Mouse (Mus musculus): ENCODE results near the gene Ankrd52.
A peak's percentile ranks its signal among the peaks of the same experiment; 100 is the strongest.

Ankrd52 gene

DNA sequence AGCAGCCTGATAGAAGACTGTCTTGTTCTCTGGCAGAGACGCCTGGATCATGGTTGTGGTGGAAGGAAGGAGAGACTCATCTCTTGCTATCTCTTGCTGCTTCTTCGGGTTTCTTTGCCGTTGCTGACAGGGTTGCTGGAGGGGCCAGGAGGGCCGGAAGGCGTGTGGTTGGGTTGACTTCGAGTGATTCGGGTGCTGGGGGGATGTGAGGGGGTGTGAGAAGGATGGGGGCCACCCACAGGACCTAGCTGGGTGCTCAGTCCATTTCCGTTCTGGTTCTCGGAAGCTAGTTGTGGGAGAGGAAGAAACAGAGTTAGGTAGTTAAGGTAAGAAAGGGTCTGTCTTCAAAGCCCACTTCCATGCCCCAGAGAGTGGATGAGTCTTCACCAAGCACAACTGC lies 24.7 kb downstream of the Ankrd52 start:
- DNase-seq (ENCODE audit: low spot score in 2 of 2) = no peak

DNA sequence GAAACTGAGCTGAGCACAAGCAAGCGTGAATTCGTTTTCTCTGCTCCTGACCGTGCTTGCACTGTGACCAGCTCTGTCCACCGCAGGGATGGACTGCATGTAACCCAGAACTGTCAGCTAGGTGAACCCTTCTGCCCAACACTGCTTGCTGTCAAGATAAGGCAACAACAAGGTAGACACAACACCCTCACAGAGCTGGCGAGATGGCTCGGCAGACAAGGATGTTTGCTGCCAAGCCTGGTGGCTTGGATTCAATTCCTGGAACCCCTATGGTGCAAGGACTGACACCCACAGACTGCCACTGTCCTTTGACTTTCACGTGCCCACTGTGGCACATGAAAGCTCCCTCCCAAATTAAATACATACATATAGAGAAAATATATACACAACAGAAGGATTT lies 27.0 kb downstream of the Ankrd52 start:
- no peak for DNase-seq (ENCODE audit: low spot score in 2 of 2)

DNA sequence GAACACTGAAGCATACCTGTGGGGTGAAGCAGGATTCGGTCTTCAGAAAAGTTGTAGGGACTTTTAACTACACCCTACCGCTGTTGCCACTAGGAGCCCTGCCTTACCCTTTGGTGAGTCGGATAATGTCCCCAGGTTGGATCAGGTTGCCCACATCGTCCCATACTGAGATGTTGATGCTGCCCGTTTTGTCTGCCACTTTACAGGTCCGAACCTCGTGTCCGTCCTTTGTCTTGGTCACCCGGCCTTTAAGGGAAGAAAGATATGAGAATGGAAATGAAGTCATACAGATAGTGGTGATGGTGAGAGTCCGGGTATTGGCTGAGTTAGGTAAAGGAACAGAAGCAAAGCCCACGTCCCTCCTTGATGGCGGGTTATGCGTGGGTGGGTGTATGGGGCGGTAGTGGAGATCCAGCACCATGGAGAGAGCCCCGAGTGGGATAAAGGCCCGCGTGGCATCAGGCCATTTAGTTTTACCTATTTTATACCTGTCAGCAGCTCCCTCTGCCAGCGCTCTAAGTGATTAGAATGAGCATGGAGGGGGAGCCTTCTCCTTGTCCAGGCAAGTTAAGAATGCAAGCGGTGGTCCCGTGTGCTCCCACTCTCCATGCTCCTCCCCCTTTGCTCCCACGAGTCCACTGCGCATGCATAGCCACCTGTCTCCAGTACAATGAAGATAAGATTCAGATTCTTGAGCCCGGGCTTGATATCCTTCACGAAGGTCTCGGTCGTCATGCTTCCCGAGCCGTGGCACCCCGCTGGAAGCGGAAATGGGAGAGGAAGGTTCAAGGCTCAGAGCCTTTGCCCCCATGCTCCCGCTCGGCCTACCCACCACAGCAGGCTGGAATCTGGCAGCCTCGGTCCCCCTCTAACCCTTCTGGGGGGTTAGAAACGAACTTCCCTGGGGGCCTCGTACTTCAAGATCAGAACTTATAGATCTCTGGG lies 31.9 kb downstream of the Ankrd52 start:
- peak in 1 of 2 experiments; percentile 44 for DNase-seq (ENCODE audit: low spot score in 2 of 2)

DNA sequence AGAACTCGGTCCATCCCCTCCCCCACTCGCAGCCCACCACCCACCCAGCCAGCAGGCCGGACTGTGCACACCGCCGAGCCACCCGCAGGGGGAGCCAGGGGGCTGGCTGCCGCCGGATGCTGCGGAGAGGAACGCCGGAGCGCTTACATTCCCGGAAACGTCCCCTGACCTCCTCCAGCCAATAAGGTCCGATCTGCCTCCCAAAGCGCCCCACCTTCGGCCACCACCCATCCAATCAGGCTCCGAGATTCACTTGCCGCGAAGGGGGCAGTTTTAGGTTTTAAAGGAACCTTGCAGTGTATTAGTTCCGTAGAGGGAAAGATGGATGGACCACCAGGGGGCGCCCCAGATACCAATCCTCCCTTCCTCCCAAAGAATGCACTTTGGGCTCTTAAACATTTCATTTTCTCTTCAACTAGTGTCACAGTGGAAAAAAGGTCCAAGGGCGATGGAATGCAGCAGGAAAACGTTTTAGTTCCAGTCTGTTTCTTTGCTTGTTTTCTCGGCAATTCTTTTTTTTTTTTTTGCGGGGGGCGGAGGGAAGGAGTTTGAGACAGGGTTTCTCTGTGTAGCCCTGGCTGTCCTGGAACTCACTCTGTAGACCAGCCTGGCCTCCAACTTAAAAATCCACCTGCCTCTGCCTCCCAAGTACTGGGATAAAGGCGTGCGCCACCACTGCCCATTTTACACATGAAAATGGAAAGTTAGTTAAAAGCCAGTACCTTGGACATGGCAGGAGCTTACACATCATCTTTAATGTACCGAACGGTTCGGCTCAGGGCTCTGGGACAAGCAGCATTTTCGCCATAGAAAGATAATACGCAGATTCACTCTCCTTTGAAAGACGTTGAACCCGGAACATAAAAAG lies 33.0 kb downstream of the Ankrd52 start:
- DNase-seq (ENCODE audit: low spot score in 2 of 2) = peak; percentile 94 to 95

DNA sequence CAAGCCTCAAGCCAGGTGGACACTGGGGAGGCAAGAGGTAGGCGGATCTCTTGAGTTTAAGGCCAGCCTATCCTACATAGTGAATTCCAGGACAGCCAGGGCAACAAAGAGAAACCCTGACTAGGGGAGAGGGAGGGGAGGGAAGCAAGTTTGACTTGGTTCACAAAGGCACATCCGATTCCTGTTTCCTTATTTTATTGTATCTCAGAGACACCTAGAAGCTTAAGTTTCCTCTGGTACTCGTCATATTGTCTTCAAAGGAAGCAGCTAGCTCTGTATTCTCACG lies 33.6 kb downstream of the Ankrd52 start:
- DNase-seq (ENCODE audit: low spot score in 2 of 2) = no peak

DNA sequence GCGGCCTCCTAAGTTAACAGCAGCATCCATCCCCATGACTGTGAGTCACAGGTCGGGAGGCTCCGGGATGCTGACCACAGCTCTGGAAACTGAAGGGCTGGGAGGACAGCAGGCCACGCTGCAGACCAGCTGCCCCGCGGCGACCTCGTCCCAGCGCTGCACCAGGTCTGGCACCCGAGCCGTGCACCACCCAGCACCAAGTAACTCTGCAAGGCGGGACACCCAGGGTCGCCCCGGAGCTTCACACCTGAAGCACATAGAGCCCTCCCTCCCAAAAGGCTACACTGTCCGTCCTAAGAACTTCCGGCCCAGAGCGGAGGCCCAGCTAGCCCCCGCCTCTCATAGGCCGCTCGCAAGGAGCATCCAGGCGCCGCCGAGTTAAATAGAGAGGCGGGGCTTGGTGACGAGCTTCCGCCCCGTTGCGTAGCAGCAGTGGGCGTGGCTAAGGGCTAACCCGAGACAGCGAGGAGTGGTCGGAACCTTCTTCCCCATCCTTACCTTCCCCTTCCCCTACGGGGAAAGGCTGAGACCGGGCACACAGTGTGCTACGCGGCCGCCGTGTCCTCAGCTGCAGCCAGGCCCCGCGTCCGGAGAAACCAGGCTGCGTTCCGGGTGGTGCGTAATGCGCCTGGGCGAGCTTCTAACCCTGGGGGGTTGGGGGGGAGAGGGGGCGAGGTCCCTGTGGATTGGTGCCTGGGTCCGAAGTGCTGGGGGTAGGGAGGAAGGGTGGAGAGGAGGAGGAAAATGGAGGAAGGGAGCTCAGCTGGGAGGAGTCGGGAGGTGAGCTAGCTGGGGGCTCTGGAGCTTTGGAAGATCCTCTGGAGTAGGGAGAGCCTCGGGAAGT lies 34.5 kb downstream of the Ankrd52 start, which contains the start of the genes Nabp2 and Rnf41:
TSS of gene Nabp2 (minus strand) at position 282 of the 844 bp plus-strand sequence.
TSS of gene Rnf41 (plus strand) at position 447 of the 844 bp plus-strand sequence.
- peak; percentile 90 to 96 for DNase-seq (ENCODE audit: low spot score in 2 of 2)

DNA sequence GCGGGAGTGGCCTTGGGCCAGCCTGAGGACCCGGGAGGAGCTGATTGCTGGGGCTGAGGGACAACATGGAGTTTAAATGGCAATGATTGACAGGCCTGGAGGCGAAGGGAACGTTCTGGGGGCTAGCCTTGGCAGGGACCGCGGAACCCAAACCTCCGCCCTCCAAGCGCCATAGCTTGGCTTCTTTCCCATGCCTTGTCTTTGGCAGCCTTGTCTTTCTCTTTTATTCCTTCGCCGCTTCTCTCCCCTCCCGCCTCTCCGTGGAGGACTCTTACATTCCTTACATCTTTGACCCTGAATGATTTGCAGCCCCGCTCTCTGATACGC lies 35.1 kb downstream of the Ankrd52 start:
- DNase-seq (ENCODE audit: low spot score in 2 of 2) = peak in 1 of 2 experiments; percentile 47

DNA sequence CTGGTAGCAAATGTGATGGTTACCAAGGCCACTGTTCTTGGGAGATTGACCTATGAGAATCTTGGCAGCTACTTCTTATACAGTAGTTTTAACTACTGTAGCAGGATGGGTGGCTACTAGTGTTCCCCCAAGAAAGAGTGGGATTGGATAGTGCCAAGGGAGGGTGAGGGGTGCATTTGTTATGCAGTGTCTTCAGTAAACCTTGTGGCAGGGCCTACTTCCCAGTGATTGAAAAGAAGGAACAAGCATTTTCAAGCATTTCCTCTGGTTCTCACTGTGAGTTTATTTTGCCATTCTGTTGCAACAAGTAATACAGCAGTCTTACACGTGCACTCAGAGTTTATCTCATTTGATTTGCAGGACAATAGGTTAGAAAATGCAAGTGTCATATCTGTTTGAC lies 35.6 kb downstream of the Ankrd52 start:
- DNase-seq (ENCODE audit: low spot score in 2 of 2) = no peak

DNA sequence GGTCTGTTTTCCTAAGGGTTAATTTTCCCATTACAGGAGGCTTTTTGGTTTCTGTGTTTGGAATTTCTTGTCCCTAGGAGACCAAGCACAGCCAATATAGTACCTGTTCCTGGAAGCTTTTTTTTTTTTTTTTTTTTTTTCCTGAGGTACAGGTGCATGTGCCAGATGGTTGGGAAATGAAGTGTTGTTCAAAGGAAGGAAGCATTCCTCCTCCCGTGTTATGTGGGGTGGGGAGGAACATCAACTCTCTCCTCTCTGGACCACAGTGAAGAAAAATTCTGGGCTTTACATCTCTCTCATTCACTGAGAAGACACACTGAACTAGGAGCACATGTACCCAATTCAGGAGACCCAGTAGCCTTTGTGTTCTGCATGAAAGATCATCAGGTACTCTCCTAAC lies 36.2 kb downstream of the Ankrd52 start:
- no peak for DNase-seq (ENCODE audit: low spot score in 2 of 2)

DNA sequence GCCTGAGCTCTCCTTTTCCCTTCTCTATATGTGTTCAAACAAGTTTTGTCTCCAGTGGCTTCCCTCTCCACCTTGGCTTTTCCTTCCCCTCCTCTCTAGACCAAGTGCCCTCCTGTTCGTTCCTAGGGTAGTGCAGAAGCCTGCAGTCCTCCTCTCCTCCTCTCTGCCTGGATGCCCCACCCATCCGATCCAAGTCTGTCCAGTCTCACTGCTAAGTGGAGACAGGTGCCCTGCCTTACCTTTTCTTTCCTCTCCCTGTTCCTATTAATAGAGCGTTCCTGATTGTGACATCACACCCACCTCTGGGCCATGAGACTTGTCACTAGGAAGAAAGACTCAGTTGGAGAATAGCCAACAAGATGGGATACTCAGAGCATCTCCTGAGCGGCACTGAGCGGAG lies 37.9 kb downstream of the Ankrd52 start:
- DNase-seq (ENCODE audit: low spot score in 2 of 2) = no peak

DNA sequence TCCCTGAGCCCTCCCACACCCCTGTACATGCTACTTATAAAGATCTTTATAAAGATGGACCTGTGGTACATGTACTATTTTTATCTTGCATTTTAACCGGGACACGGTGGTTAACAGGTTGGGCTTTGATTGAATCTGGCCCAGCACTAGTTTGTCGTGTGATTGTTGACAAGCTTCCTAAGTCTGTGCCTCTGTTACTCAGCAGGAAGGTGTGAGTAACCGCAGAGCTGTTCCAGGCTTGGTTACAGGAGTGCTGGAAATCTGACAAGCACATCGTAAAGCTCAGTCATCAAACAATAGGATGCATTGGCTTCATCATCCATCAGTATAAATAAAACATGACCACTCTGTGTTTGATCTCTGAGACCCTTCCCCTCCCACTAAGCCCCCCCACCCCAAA lies 45.5 kb downstream of the Ankrd52 start:
- DNase-seq (ENCODE audit: low spot score in 2 of 2) = no peak

DNA sequence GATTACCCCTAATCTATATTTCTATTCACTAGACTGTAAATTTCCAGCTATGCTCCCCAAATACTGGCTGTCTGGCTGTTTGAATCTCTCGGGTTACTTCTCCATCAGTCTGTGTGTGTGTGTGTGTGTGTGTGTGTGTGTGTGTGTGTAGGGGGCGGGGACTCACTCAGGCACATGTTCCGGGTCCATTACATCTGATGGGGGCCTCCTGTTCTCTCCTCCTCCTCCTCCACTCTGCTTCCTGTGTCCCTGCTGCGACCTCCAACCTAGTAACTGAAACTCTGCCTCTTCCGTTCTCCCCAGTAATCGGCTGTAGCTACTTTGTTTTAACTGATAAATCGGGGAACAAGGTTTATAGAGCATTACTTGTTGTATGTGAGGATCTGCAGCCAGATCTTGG lies 47.7 kb downstream of the Ankrd52 start:
- DNase-seq (ENCODE audit: low spot score in 2 of 2) = no peak

DNA sequence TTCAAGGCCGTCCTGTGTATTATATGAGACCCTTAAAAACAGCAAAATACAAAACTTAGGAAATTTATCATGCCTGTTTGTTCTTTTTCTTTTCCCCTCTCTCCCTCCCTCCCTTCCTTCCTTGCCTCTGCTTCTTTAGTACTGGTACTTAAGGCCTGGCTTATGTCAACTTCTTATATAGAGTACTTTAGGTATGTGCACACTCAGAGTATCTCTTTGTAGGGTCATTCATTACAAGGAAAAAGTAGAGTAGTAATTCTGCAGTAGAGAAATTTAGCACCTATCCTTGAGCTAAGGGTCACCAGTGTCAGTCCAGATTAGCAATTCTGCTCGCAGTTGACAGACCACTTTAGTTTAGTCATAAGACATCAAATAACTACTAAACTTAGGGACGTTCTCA lies 48.3 kb downstream of the Ankrd52 start:
- DNase-seq (ENCODE audit: low spot score in 2 of 2) = no peak

DNA sequence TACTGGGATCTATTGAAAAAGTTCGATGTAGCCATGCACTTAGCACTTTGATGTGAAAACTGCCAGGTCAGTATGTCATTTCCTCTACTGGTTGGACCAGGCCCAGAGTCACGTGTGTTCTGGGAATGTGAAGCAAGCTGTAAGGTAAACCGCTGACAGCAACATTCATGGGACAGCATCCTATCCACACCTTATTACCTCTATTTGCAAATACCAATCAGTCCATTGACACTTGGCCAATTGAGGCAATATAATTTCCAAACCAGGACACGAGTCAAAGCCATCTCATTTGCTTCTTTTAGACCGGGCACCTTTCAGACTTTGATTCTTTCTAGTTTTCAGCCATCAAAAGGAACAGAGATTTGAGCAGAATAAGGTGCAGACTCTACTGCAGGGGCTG lies 52.1 kb downstream of the Ankrd52 start:
- no peak for DNase-seq (ENCODE audit: low spot score in 2 of 2)

DNA sequence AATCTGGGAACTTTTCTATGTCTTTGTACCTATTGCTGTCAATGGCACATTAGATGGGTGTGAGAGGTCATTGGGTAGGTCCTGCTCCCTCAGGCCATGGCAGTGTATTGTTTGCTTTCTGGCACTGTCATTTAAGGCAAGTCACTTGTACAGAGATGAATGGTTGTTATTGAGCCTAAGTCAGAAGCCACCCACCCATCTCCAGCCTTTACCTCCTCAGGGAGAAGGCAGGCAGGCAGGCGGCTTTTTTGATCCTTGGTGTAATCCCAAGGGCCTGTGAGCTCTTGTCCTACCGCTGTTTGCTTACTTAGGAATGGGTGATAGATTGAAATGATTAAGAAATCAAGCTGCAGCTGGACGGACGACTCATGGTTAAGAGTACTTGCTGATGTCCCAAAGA lies 52.5 kb downstream of the Ankrd52 start:
- DNase-seq (ENCODE audit: low spot score in 2 of 2) = no peak

DNA sequence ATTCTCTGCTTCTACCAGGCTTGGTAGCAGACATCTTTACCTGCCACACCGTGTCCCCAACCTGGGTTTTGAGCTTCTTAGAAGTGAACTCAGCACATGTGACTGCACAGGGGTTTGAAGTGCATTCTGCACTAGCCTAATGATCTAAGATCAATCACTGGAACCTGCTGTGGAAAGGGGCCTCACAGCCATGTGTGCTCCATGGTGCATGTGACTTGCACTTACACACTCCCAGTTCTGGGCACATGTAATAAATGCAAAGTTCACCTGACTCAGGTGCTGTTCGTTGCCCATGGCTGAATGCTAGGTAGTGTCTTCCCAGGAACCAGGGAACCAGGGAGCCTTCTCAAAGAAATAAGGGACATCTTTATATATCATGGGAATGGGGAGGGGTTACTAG lies 56.5 kb downstream of the Ankrd52 start:
- no peak for DNase-seq (ENCODE audit: low spot score in 2 of 2)

DNA sequence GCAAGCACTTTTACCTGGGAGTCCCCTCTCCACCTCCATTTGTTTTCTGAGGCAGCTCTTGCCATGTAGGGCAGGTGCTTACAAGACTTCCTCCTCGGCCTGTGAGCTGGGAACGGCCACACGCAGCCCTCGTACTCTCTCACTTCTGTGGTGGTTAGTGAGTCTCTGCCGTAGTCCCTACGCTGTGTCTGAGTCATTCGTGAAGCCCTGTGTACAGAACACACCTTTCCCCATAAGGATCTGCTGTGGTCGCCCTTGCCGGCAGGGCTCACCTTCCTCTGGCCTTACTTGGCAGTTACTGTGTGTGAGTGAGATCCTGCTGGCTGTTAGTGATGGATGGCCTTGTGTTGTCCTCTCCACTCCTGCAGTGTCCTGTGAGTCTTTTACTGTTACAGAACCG lies 57.8 kb downstream of the Ankrd52 start:
- DNase-seq (ENCODE audit: low spot score in 2 of 2) = no peak

DNA sequence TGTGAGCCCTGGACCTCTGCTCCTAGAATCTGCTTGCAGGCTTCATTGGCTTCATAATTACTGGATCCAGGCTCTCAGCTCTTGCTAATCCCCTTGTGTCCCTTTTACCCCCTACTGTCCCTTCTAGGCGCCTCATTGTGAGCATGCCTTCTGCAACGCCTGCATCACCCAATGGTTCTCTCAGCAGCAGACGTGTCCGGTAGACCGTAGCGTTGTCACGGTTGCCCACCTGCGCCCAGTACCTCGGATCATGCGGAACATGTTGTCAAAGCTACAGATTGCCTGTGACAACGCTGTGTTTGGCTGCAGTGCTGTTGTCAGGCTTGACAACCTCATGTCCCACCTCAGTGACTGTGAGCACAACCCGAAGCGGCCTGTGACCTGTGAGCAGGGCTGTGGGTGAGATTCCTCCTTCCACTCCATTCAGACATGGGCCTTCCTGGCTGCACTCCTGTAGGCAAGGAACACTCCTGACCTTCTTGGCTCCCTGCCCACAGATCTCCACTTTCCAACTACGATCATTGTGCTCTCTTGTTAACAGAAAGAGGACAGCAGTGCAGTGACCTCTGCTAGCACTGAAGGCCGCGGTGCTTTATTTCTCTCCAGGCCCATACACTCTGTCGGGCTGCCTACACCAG lies 58.4 kb downstream of the Ankrd52 start:
- peak in 1 of 2 experiments; percentile 34 for DNase-seq (ENCODE audit: low spot score in 2 of 2)

DNA sequence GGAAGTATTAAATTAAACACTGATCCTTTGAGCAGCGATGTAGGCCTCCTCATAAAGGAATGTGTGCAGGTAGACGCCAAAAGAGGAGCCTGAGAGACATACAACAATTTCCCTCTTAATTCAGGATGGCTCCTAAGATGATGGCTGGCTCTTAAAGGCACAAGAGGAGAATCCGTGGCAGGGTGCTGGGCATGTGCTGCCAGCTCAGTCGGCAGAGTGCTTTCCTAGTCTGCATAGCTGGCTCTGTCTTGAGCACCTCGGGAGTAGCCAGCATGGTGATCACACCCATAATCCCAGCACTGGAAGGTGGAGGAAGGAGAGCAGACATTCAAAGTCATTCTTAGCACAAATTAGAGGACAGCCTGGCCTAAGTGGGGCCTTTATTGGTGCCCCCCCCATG lies 59.0 kb downstream of the Ankrd52 start:
- no peak for DNase-seq (ENCODE audit: low spot score in 2 of 2)

DNA sequence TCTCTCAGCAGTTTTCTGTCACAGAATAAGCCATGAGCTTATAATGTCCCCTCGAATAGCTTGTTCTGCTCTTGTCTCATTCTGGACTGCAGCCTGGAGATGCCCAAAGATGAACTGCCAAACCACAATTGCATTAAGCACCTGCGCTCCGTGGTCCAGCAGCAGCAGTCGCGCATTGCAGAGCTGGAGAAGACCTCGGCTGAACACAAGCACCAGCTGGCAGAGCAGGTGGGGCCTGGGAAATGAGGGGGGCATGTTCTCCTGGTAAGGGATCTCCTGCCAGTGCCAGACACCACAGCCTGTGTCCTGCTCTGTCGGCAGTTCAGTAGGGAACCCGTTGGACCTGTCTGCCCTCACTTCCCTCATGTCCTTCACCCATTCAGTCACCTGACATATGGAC lies 59.5 kb downstream of the Ankrd52 start:
- DNase-seq (ENCODE audit: low spot score in 2 of 2) = no peak

DNA sequence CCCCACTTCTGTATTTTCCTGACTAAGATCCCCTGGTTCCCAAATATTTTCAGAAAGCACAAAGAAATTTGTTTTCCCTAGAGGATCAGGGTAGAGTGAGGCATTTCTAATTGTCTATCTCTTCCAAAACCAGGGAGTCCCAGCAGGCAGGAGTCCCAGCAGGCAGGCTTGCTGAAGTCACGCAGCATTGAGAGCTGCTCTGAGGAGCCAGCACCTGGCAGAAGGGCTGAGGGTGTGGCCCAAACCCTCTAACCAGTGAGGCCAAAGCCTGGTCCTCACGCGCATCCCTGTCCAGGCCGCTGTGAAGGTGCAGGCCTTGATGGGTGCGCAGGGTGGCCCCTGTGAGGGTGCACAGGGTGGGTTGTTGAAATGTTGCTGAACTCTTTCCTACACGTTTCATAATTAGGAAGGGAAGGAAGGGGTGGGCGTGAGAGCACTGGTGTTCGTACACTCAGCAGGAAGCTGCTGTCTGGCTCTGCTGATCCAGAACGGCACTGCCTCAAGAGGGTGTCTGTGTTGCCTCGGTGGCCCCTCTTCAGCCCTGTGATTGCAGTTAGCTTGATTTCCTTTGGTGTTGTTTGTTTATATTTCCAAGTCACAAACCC lies 61.9 kb downstream of the Ankrd52 start:
- no peak for DNase-seq (ENCODE audit: low spot score in 2 of 2)

All from cerebellum, postnatal 4 days (tissue).